Mouse (Mus musculus): ENCODE results near the gene Sf3b4. TPM values are rescaled to one million over a fixed set of nuclear protein-coding genes. Genes with fewer than 3 reads are reported as not detected.

Gene Sf3b4
- polyA plus RNA-seq (2012; rRNA removed) = 40.1 and 53.9 TPM in 2 replicates

GRCm38 (mm10) chr3:96172197-96173178 is at the start of gene Sf3b4:
Gene Sf3b4, plus strand, starts transcription at chr3:96172332.

GRCm38 (mm10) chr3:96161869-96162840 is 10.0 kb upstream of the Sf3b4 start, which contains the start of gene Mtmr11:
Gene Mtmr11, plus strand, starts transcription at chr3:96162004.

GRCm38 (mm10) chr3:96180727-96181477 is 8.8 kb downstream of the Sf3b4 start, which contains the start of gene Sv2a:
Gene Sv2a, plus strand, starts transcription at chr3:96181151.

DNA sequence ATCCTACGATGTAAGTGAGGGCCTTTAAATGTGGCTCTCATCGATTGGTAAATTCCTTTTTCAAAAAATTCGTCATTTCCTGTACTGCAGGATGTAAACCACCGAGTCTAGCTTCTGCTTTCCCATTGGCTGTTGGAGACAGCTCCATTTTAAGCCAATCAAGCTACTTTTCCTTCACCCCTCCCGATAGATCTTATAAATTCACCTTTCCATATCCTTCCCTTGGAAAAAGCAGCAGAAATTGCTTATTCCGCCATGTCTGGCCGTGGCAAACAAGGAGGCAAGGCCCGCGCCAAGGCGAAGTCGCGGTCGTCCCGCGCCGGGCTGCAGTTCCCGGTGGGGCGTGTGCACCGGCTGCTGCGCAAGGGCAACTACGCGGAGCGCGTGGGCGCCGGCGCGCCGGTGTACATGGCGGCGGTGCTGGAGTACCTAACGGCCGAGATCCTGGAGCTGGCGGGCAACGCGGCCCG is 47.6 kb downstream of the Sf3b4 start, which contains the start of the genes Bola1 and Hist2h2ab:
Gene Bola1 (minus strand): TSS at position 49 of the 470 bp plus-strand sequence.
Gene Hist2h2ab (plus strand): TSS at position 205 of the 470 bp plus-strand sequence.

GRCm38 (mm10) chr3:96220765-96221639 is 48.9 kb downstream of the Sf3b4 start, which contains the start of the genes Hist2h2ac and Hist2h2be:
Gene Hist2h2ac, minus strand, starts transcription at chr3:96220880.
Gene Hist2h2be, plus strand, starts transcription at chr3:96221119.

Other genes with a start within 250 kb of the Sf3b4 start
- 122 and 172 TPM in 2 replicates for gene Anp32e, start 243.1 kb upstream of the Sf3b4 start, polyA plus RNA-seq (2012; rRNA removed)
- gene Plekho1, start 176.3 kb upstream of the Sf3b4 start, polyA plus RNA-seq (2012; rRNA removed) = 9.2 and 10.8 TPM in 2 replicates
- gene Vps45, start 113.9 kb upstream of the Sf3b4 start, polyA plus RNA-seq (2012; rRNA removed) = 7.2 and 8.1 TPM in 2 replicates
- gene Otud7b, start 67.8 kb upstream of the Sf3b4 start, polyA plus RNA-seq (2012; rRNA removed) = 3.6 TPM in 2 replicates
- gene Mtmr11, start 10.3 kb upstream of the Sf3b4 start, polyA plus RNA-seq (2012; rRNA removed) = 2.8 and 3.5 TPM in 2 replicates
- 0.32 and 0.33 TPM in 2 replicates for gene Sv2a, start 8.8 kb downstream of the Sf3b4 start, polyA plus RNA-seq (2012; rRNA removed)
- gene Bola1, start 47.4 kb downstream of the Sf3b4 start, polyA plus RNA-seq (2012; rRNA removed) = 30.6 and 31.1 TPM in 2 replicates
- 0.89 and 1.2 TPM in 2 replicates for gene Hist2h2ab, start 47.5 kb downstream of the Sf3b4 start, polyA plus RNA-seq (2012; rRNA removed)
- 17.7 and 18.2 TPM in 2 replicates for gene Hist2h2ac, start 48.5 kb downstream of the Sf3b4 start, polyA plus RNA-seq (2012; rRNA removed)
- 7.9 and 10.3 TPM in 2 replicates for gene Hist2h2be, start 48.8 kb downstream of the Sf3b4 start, polyA plus RNA-seq (2012; rRNA removed)
- 79.4 and 94.5 TPM in 2 replicates for gene Hist2h3c2, start 66.8 kb downstream of the Sf3b4 start, polyA plus RNA-seq (2012; rRNA removed)
- gene Hist2h2aa2, start 67.9 kb downstream of the Sf3b4 start, polyA plus RNA-seq (2012; rRNA removed) = 23.7 and 29.8 TPM in 2 replicates
- 41.3 and 48.8 TPM in 2 replicates for gene Hist2h2aa1, start 73.2 kb downstream of the Sf3b4 start, polyA plus RNA-seq (2012; rRNA removed)
- 2.4 and 2.8 TPM in 2 replicates for gene Hist2h3c1, start 74.4 kb downstream of the Sf3b4 start, polyA plus RNA-seq (2012; rRNA removed)
- 9.6 and 12.2 TPM in 2 replicates for gene Hist2h4, start 91.0 kb downstream of the Sf3b4 start, polyA plus RNA-seq (2012; rRNA removed)
- gene Hist2h3b, start 96.3 kb downstream of the Sf3b4 start, polyA plus RNA-seq (2012; rRNA removed) = 63.6 and 74.6 TPM in 2 replicates
- gene Hist2h2bb, start 97.4 kb downstream of the Sf3b4 start, polyA plus RNA-seq (2012; rRNA removed) = 13.6 and 14.2 TPM in 2 replicates
- 2.5 and 3.7 TPM in 2 replicates for gene Fcgr1, start 121.6 kb downstream of the Sf3b4 start, polyA plus RNA-seq (2012; rRNA removed)